Mouse (Mus musculus): ENCODE data around the gene Mrpl24. TPM values are rescaled to one million over a fixed set of nuclear protein-coding genes. Genes with fewer than 3 reads are reported as not detected.

Mrpl24 gene
- polyA plus RNA-seq, 1 experiment, result 96.3 TPM

GRCm38 (mm10) chr3:87905880-87906485 lies 13.3 kb upstream of the Mrpl24 start, which contains the start of gene Hdgf:
TSS of gene Hdgf (plus strand) at chr3:87906321.
- H3K27me3 ChIP-seq (ENCODE audit: control insufficient read depth, insufficient read depth, low read length), result no peaks in the 10 kb centered on the region
- H3K4me1 ChIP-seq (ENCODE audit: control insufficient read depth, insufficient read depth, low read length), result peaks cover 19% of the 10 kb centered on the region
- H3K36me3 ChIP-seq (ENCODE audit: control insufficient read depth, insufficient read depth, low read length), result no peaks in the 10 kb centered on the region
- peak within 1 kb of the TSS; percentile 92 for H3K27ac ChIP-seq (ENCODE audit: control insufficient read depth, insufficient read depth, low read depth, low read length)
- peak within 1 kb of the TSS; percentile 86 for H3K4me3 ChIP-seq (ENCODE audit: control insufficient read depth, low read depth, low read length)
- TF ChIP-seq CTCF (IDR thresholded peaks at IDR 0.05; ENCODE audit: control insufficient read depth, insufficient read depth, insufficient replicate concordance, low read depth, low read length) (no peak), POLR2A (IDR thresholded peaks at IDR 0.05; ENCODE audit: control insufficient read depth, low read depth, low read length) (peak; percentile 43)

DNA sequence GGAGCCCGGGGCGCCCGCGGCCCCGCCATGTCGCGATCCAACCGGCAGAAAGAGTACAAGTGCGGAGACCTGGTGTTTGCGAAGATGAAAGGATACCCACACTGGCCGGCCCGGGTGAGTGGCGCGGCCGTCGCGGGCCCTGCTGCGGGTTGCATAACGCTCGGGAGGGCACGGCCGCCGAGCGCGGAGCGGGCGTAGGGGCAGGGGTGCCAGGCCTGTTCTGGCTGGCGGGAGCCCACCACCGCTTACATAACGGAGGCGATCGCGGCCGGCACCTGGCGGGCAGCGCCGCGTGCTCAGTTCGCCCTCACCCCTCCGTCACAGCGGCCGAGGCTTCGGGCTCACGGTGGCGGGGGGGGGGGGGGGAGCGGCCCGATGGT lies 12.7 kb upstream of the Mrpl24 start:
- Histone ChIP-seq H3K4me1 (ENCODE audit: control insufficient read depth, insufficient read depth, low read length) (peaks cover 23% of the 10 kb centered on the region), H3K27ac (ENCODE audit: control insufficient read depth, insufficient read depth, low read depth, low read length) (peak overlapping the region; percentile 92), H3K4me3 (ENCODE audit: control insufficient read depth, low read depth, low read length) (peak overlapping the region; percentile 86), H3K27me3 (ENCODE audit: control insufficient read depth, insufficient read depth, low read length) (no peaks in the 10 kb centered on the region), H3K36me3 (ENCODE audit: control insufficient read depth, insufficient read depth, low read length) (no peaks in the 10 kb centered on the region)
- TF ChIP-seq POLR2A (IDR thresholded peaks at IDR 0.05; ENCODE audit: control insufficient read depth, low read depth, low read length) (no peak; the same call in 1 of the 2 replicates), CTCF (IDR thresholded peaks at IDR 0.05; ENCODE audit: control insufficient read depth, insufficient read depth, insufficient replicate concordance, low read depth, low read length) (no peak)

DNA sequence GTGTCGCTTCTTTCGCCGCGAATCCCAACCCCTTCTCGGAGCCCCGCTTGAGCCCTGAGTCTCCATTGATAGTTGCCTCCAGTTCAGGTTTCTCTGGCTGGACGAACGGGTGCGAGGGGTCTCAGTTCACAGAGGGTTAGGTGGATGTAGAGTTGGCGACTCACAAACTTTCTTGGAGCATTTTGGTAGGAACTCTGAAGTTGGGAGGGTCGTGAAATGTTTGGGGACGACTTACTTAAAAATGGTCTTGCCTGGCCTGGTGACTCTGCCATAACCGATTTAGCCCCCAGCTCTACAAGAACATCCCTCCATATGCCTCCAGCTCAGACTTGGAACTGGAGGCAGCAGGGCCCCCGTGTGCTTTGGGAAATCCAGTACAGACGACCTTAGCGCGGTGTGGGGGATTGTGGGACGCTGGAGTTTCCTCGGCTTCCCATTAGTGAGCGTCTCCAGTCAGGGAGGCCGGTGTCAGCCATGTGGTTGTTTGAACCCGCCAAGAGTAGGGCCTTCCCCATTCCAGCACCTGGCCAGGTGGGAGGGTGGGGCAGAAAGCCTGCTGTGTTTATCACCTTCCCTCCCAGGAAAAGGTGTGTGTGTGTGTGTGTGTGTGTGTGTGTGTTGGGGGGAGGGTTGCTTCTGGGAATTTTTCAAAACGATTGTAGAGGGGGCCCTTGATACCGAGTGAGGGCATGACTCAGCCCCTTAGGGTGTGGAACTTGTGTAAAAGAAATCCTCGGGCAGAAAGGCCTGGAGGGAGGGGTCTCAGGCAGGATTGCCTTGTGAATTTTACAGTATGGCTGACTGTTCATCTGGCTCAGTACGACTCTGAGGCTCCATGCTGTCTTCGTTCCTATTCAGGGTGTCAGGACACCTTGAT lies 12.1 kb upstream of the Mrpl24 start:
- H3K4me1 ChIP-seq (ENCODE audit: control insufficient read depth, insufficient read depth, low read length), result peaks cover 23% of the 10 kb centered on the region
- TF ChIP-seq CTCF (IDR thresholded peaks at IDR 0.05; ENCODE audit: control insufficient read depth, insufficient read depth, insufficient replicate concordance, low read depth, low read length) (no peak), POLR2A (IDR thresholded peaks at IDR 0.05; ENCODE audit: control insufficient read depth, low read depth, low read length) (0 out of 2 replicates have a peak, but pooled peaks have one; percentile 11)

DNA sequence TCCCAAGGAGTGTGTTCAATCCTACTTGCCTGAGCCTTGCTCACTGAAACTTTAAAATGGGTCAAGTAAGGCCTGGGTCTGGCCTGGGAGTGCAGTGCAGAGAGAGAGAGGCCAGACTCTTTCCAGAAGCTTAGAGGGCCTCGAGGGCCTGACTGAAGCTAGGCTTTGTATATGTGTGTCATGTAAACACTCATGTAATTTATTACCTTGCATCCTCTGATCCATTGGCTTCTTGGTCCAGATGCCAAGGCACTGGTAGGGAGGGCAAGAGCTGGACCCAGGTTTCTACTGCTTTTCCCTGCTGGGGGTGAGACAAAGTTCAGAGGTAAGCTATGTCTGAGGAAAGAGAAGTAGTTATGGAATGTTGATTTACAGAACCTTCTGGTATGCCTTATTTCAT lies 11.4 kb upstream of the Mrpl24 start:
- no peak for TF ChIP-seq CTCF (IDR thresholded peaks at IDR 0.05; ENCODE audit: control insufficient read depth, insufficient read depth, insufficient replicate concordance, low read depth, low read length)
- TF ChIP-seq POLR2A (IDR thresholded peaks at IDR 0.05; ENCODE audit: control insufficient read depth, low read depth, low read length), result no peak
- no peaks in the 10 kb centered on the region for H3K27me3 ChIP-seq (ENCODE audit: control insufficient read depth, insufficient read depth, low read length)
- no peaks in the 10 kb centered on the region for H3K36me3 ChIP-seq (ENCODE audit: control insufficient read depth, insufficient read depth, low read length)
- H3K4me3 ChIP-seq (ENCODE audit: control insufficient read depth, low read depth, low read length), result peak overlapping the region; percentile 86
- H3K4me1 ChIP-seq (ENCODE audit: control insufficient read depth, insufficient read depth, low read length), result peaks cover 23% of the 10 kb centered on the region
- peak overlapping the region; percentile 0; the same call in 1 of the 2 replicates for H3K27ac ChIP-seq (ENCODE audit: control insufficient read depth, insufficient read depth, low read depth, low read length)

More for the DNA sequence above, 12.1 kb upstream of the Mrpl24 start:
- H3K36me3 ChIP-seq (ENCODE audit: control insufficient read depth, insufficient read depth, low read length), result no peaks in the 10 kb centered on the region
- H3K4me3 ChIP-seq (ENCODE audit: control insufficient read depth, low read depth, low read length), result peak overlapping the region; percentile 86
- peak overlapping the region; percentile 92 for H3K27ac ChIP-seq (ENCODE audit: control insufficient read depth, insufficient read depth, low read depth, low read length)
- no peaks in the 10 kb centered on the region for H3K27me3 ChIP-seq (ENCODE audit: control insufficient read depth, insufficient read depth, low read length)

GRCm38 (mm10) chr3:87909381-87909780 lies 9.9 kb upstream of the Mrpl24 start:
- Histone ChIP-seq H3K36me3 (ENCODE audit: control insufficient read depth, insufficient read depth, low read length) (peaks cover 1% of the 10 kb centered on the region; the same call in 1 of the 2 replicates), H3K4me1 (ENCODE audit: control insufficient read depth, insufficient read depth, low read length) (peaks cover 23% of the 10 kb centered on the region), H3K27ac (ENCODE audit: control insufficient read depth, insufficient read depth, low read depth, low read length) (no peak overlapping the region), H3K4me3 (ENCODE audit: control insufficient read depth, low read depth, low read length) (no peak overlapping the region; the same call in 1 of the 2 replicates), H3K27me3 (ENCODE audit: control insufficient read depth, insufficient read depth, low read length) (no peaks in the 10 kb centered on the region)
- TF ChIP-seq POLR2A (IDR thresholded peaks at IDR 0.05; ENCODE audit: control insufficient read depth, low read depth, low read length), result no peak
- TF ChIP-seq CTCF (IDR thresholded peaks at IDR 0.05; ENCODE audit: control insufficient read depth, insufficient read depth, insufficient replicate concordance, low read depth, low read length), result no peak

GRCm38 (mm10) chr3:87909874-87910273 lies 9.4 kb upstream of the Mrpl24 start:
- TF ChIP-seq CTCF (IDR thresholded peaks at IDR 0.05; ENCODE audit: control insufficient read depth, insufficient read depth, insufficient replicate concordance, low read depth, low read length), result no peak
- no peak for TF ChIP-seq POLR2A (IDR thresholded peaks at IDR 0.05; ENCODE audit: control insufficient read depth, low read depth, low read length)
- no peaks in the 10 kb centered on the region for H3K27me3 ChIP-seq (ENCODE audit: control insufficient read depth, insufficient read depth, low read length)
- H3K4me1 ChIP-seq (ENCODE audit: control insufficient read depth, insufficient read depth, low read length), result peaks cover 23% of the 10 kb centered on the region
- peak overlapping the region; percentile 26; the same call in 1 of the 2 replicates for H3K4me3 ChIP-seq (ENCODE audit: control insufficient read depth, low read depth, low read length)
- H3K36me3 ChIP-seq (ENCODE audit: control insufficient read depth, insufficient read depth, low read length), result peaks cover 1% of the 10 kb centered on the region; the same call in 1 of the 2 replicates
- peak overlapping the region; percentile 34; the same call in 1 of the 2 replicates for H3K27ac ChIP-seq (ENCODE audit: control insufficient read depth, insufficient read depth, low read depth, low read length)

Measured in testis, adult 2 months (tissue).